37 mouse cellular contexts compared by ENCODE assay signal in the genomic region with DNA sequence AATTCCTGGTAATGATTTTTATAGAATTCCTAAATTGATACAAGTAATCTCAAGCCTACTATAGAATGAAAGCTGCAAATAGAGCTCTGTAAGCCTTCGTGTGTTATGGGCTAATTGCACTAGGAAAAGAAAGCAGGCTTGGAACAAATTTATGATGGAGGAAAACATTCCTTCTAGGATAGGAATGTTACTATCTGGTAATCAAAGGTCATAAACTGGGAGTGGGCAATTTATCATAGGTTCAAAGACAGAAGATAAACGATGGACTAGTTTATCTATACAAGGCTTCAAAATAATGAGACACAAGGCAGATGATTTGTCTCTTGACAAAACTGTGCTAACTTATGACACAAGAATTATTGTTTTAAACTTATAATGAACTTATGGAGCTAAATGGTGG. TPM values are rescaled to one million over a fixed set of nuclear protein-coding genes. Genes with fewer than 3 reads are reported as not detected.
"Had no signal": no experiment of that assay in that cellular context is flagged by ENCODE, and none has a peak within 500 bp of the region (broad histone marks: within the 10 kb centered on the region; RNA-seq: fewer than 3 reads in every experiment).

No protein-coding gene starts in this region.

- H3K4me3 ChIP-seq: heart, adult 2 months; heart, embryonic 10.5 days; heart, embryonic 12.5 days; heart, embryonic 13.5 days; heart, embryonic 15.5 days; hindbrain, embryonic 10.5 days; hindbrain, embryonic 12.5 days; hindbrain, embryonic 13.5 days; hindbrain, embryonic 15.5 days; intestine, embryonic 15.5 days; layer of hippocampus, adult 2 months; left cerebral cortex, adult 2 months had no signal

- DNase-seq: heart, adult 18-20 months; heart, adult 2 months; heart, postnatal 10 days; heart, postnatal 14 days; heart, postnatal 36 days; heart, postnatal 4 days; kidney, adult 11 months; kidney, adult 18-20 months; kidney, adult 2 months; kidney, postnatal 14 days; kidney, postnatal 36 days; kidney, postnatal 4 days; layer of hippocampus, adult 9-11 months; layer of hippocampus, postnatal 36 days had no signal

- H3K27ac ChIP-seq: heart, adult 2 months; heart, embryonic 10.5 days; heart, embryonic 13.5 days; heart, embryonic 15.5 days; hindbrain, embryonic 10.5 days; hindbrain, embryonic 12.5 days; hindbrain, embryonic 13.5 days; hindbrain, embryonic 14.5 days; hindbrain, embryonic 15.5 days; hindbrain, postnatal 0 days; intestine, embryonic 15.5 days; layer of hippocampus, adult 2 months; left cerebral cortex, adult 2 months had no signal

- H3K4me2 ChIP-seq: heart, embryonic 11.5 days; heart, embryonic 12.5 days; heart, embryonic 13.5 days; heart, embryonic 15.5 days; hindbrain, embryonic 12.5 days; hindbrain, embryonic 13.5 days; hindbrain, embryonic 14.5 days; hindbrain, embryonic 15.5 days; intestine, embryonic 15.5 days had no signal

- H3K9me3 ChIP-seq: heart, embryonic 10.5 days; heart, embryonic 12.5 days; heart, embryonic 15.5 days; hindbrain, embryonic 10.5 days; hindbrain, embryonic 12.5 days; hindbrain, embryonic 13.5 days; hindbrain, embryonic 15.5 days; intestine, embryonic 15.5 days had no signal

- H3K27me3 ChIP-seq: heart, embryonic 12.5 days; heart, embryonic 13.5 days; heart, embryonic 15.5 days; hindbrain, embryonic 12.5 days; hindbrain, embryonic 13.5 days; hindbrain, embryonic 15.5 days; intestine, embryonic 15.5 days had no signal

- ATAC-seq: hindbrain, embryonic 16.5 days; hindbrain, postnatal 0 days; inflammation-experienced regulatory T-cells, adult 6 months; intestine, embryonic 15.5 days; intestine, embryonic 16.5 days; intestine, postnatal 0 days had no signal

- H3K9ac ChIP-seq: heart, embryonic 12.5 days; heart, embryonic 13.5 days; heart, embryonic 15.5 days; hindbrain, embryonic 12.5 days; hindbrain, embryonic 13.5 days; hindbrain, embryonic 14.5 days; hindbrain, embryonic 15.5 days; intestine, embryonic 15.5 days had no signal

- H3K4me1 ChIP-seq: heart, embryonic 10.5 days; heart, embryonic 15.5 days; hindbrain, embryonic 10.5 days; hindbrain, embryonic 12.5 days; hindbrain, embryonic 13.5 days; hindbrain, embryonic 15.5 days; intestine, embryonic 15.5 days had no signal

- H3K36me3 ChIP-seq: heart, embryonic 10.5 days; heart, embryonic 12.5 days; heart, embryonic 13.5 days; heart, embryonic 15.5 days; hindbrain, embryonic 10.5 days; hindbrain, embryonic 12.5 days; hindbrain, embryonic 13.5 days; hindbrain, embryonic 15.5 days; intestine, embryonic 15.5 days had no signal

RNA-seq across cellular contexts. Expression of gene Tgm5, which starts 24.3 kb away (rescaled TPM):
- polyA plus RNA-seq: heart, embryonic 10.5 days; heart, embryonic 11.5 days; heart, embryonic 12.5 days; heart, embryonic 14.5 days; heart, embryonic 15.5 days; heart, embryonic 16.5 days; heart, postnatal 0 days; hindbrain, embryonic 10.5 days; hindbrain, embryonic 11.5 days; hindbrain, embryonic 12.5 days; hindbrain, embryonic 13.5 days; hindbrain, embryonic 15.5 days; inflammation-experienced regulatory T-cells, adult 6 months; intestine, embryonic 15.5 days; intestine, embryonic 16.5 days had no signal

RNA-seq across cellular contexts. Expression of gene Tgm7, which starts 48.3 kb away (rescaled TPM):
- polyA plus RNA-seq: heart, embryonic 10.5 days; heart, embryonic 11.5 days; heart, embryonic 12.5 days; heart, embryonic 13.5 days; heart, embryonic 14.5 days; heart, embryonic 15.5 days; heart, embryonic 16.5 days; heart, postnatal 0 days; hindbrain, embryonic 10.5 days; hindbrain, embryonic 11.5 days; hindbrain, embryonic 12.5 days; hindbrain, embryonic 13.5 days; hindbrain, embryonic 14.5 days; hindbrain, embryonic 15.5 days; hindbrain, embryonic 16.5 days; hindbrain, postnatal 0 days; inflammation-experienced regulatory T-cells, adult 6 months; intestine, postnatal 0 days; large intestine, adult 2 months had no signal
